In genomic region chr2:147529161-147529560, GRCm38 (mm10) we compare ENCODE assay signal across 19 mouse cellular contexts.
DNase-seq lines count a peak whose midpoint lies in the region; ATAC-seq and TF ChIP-seq lines count a peak whose summit lies in the region.
"Had no signal": no experiment of that assay in that cellular context is flagged by ENCODE, and none has a peak within 500 bp of the region (broad histone marks: within the 10 kb centered on the region; RNA-seq: fewer than 3 reads in every experiment).

No protein-coding gene starts in this region.

- no peak overlapping the region for H3K27ac ChIP-seq in liver, postnatal 0 days (ENCODE audit: low read depth)
- H3K27ac ChIP-seq in liver, embryonic 12.5 days = no peak overlapping the region
- H3K27ac ChIP-seq in brown adipose tissue, adult 24 weeks (replicated peaks; ENCODE audit: low read depth, low read length) = peak overlapping the region; percentile 60
- H3K27ac ChIP-seq: embryonic facial prominence, embryonic 10.5 days; embryonic facial prominence, embryonic 12.5 days; forebrain, embryonic 13.5 days; forebrain, embryonic 15.5 days had no signal

- DNase-seq in adrenal gland, postnatal 10 days = peak; percentile 23
- DNase-seq in adrenal gland, adult 18-20 months (ENCODE audit: low spot score in 2 of 2) = no peak
- DNase-seq in embryo, embryonic 10 days (ENCODE audit: low spot score) = peak; percentile 14
- DNase-seq in embryo, embryonic 9.5 days (ENCODE audit: extremely low spot score) = no peak
- DNase-seq in liver, postnatal 0 days = peak; percentile 17
- no peak for DNase-seq in frontal cortex, postnatal 10 days (ENCODE audit: low spot score in 2 of 2)
- DNase-seq: cerebellum, adult 11-12 months; cerebellum, adult 2 months; cerebellum, adult 9-10 months; cerebellum, postnatal 10 days; cerebellum, postnatal 25 days; embryo, embryonic 11 days; forebrain, postnatal 0 days had no signal

- H3K4me1 ChIP-seq in liver, postnatal 0 days (ENCODE audit: insufficient read depth) = no peaks in the 10 kb centered on the region
- H3K4me1 ChIP-seq in liver, embryonic 12.5 days = no peaks in the 10 kb centered on the region
- peaks cover 5% of the 10 kb centered on the region; the same call in 1 of the 2 replicates for H3K4me1 ChIP-seq in brown adipose tissue, adult 24 weeks (ENCODE audit: control insufficient read depth, insufficient read depth, insufficient read length, low read length)
- H3K4me1 ChIP-seq: embryonic facial prominence, embryonic 10.5 days; embryonic facial prominence, embryonic 12.5 days; forebrain, embryonic 13.5 days; forebrain, embryonic 15.5 days had no signal

- H3K4me3 ChIP-seq in liver, postnatal 0 days (ENCODE audit: low read depth, low read length) = no peak overlapping the region
- H3K4me3 ChIP-seq in liver, embryonic 12.5 days = no peak overlapping the region
- H3K4me3 ChIP-seq in brown adipose tissue, adult 24 weeks (ENCODE audit: insufficient read depth, low read depth, low read length) = no peak overlapping the region
- H3K4me3 ChIP-seq: embryonic facial prominence, embryonic 10.5 days; embryonic facial prominence, embryonic 12.5 days; forebrain, embryonic 13.5 days; forebrain, embryonic 15.5 days had no signal

- H3K9ac ChIP-seq in liver, postnatal 0 days (replicated peaks) = no peak overlapping the region
- H3K9ac ChIP-seq in liver, embryonic 12.5 days = no peak overlapping the region
- H3K9ac ChIP-seq: embryonic facial prominence, embryonic 12.5 days; forebrain, embryonic 13.5 days; forebrain, embryonic 15.5 days; forebrain, postnatal 0 days had no signal

- whole genome bisulfite sequencing in liver, postnatal 0 days (ENCODE audit: insufficient replicate concordance) = 45% methylated on average over 2 of the region's 2 CpGs
- 54% methylated on average over 2 of the region's 2 CpGs for WGBS in liver, embryonic 12.5 days (ENCODE audit: insufficient replicate concordance)

- H3K36me3 ChIP-seq in liver, postnatal 0 days (replicated peaks; ENCODE audit: insufficient read depth, low read length) = no peaks in the 10 kb centered on the region
- no peaks in the 10 kb centered on the region for H3K36me3 ChIP-seq in liver, embryonic 12.5 days
- H3K36me3 ChIP-seq: embryonic facial prominence, embryonic 10.5 days; embryonic facial prominence, embryonic 12.5 days; forebrain, embryonic 15.5 days had no signal

- TF ChIP-seq CTCF in liver, postnatal 0 days (IDR thresholded peaks at IDR 0.05; ENCODE audit: low read depth) = no peak

- H3K27me3 ChIP-seq in liver, postnatal 0 days (ENCODE audit: insufficient read depth, low read length) = no peaks in the 10 kb centered on the region
- H3K27me3 ChIP-seq in liver, embryonic 12.5 days (replicated peaks) = no peaks in the 10 kb centered on the region
- H3K27me3 ChIP-seq: embryonic facial prominence, embryonic 12.5 days; forebrain, embryonic 13.5 days; forebrain, embryonic 15.5 days had no signal

- no peak for TF ChIP-seq EP300 in liver, postnatal 0 days (IDR thresholded peaks at IDR 0.05; ENCODE audit: low read depth)

- ATAC-seq in liver, postnatal 0 days = peak; percentile 23; the same call in 1 of the 2 replicates
- ATAC-seq in liver, embryonic 12.5 days = no peak
- ATAC-seq: forebrain, embryonic 13.5 days; forebrain, embryonic 15.5 days; forebrain, postnatal 0 days had no signal

- no peak overlapping the region for H3K4me2 ChIP-seq in liver, postnatal 0 days (ENCODE audit: low read depth, low read length)
- H3K4me2 ChIP-seq in liver, embryonic 12.5 days = no peak overlapping the region
- H3K4me2 ChIP-seq: embryonic facial prominence, embryonic 12.5 days; forebrain, embryonic 13.5 days; forebrain, embryonic 15.5 days had no signal

- no peaks in the 10 kb centered on the region for H3K9me3 ChIP-seq in liver, postnatal 0 days (ENCODE audit: low read length)
- H3K9me3 ChIP-seq in liver, embryonic 12.5 days (replicated peaks) = no peaks in the 10 kb centered on the region
- H3K9me3 ChIP-seq: embryonic facial prominence, embryonic 10.5 days; embryonic facial prominence, embryonic 12.5 days; forebrain, embryonic 13.5 days; forebrain, embryonic 15.5 days had no signal

Comparison
In these comparisons a context has a peak if more than half of its experiments do, and no peak if none do; other contexts are left out.
1. DNase-seq: peak in adrenal gland, postnatal 10 days (single experiment), embryo, embryonic 10 days (single experiment) and liver, postnatal 0 days (single experiment); none in adrenal gland, adult 18-20 months (0 of 2), embryo, embryonic 9.5 days (single experiment) and frontal cortex, postnatal 10 days (0 of 2).